Mouse (Mus musculus): ENCODE data around the gene 1700016K19Rik.
"Not testable (repeated sequence)": the region's sequence is repeated elsewhere in the genome, so short reads cannot be mapped to it uniquely, and the experiment has no call there.

The 1700016K19Rik gene

DNA sequence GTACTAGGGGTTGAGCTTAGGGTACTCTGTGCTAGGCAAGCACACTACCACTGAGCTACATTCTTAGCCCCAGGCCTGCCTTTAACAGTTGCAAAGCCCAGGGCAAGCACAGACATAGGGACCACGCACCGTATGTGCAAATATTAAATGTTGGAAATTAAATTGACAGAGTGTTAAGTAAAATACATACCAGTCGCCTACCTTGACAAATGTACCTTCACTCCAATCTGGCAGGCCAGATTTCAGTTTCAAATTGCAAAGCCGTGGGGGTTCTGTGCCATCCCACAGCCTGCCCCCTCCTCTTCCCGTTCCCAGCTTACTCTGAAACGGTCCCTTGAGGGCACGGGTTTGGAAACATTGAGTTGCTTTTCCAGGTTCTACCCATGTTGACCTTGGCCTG lies 13.8 kb upstream of the 1700016K19Rik start:
- DNase-seq (ENCODE audit: low spot score): no peak

DNA sequence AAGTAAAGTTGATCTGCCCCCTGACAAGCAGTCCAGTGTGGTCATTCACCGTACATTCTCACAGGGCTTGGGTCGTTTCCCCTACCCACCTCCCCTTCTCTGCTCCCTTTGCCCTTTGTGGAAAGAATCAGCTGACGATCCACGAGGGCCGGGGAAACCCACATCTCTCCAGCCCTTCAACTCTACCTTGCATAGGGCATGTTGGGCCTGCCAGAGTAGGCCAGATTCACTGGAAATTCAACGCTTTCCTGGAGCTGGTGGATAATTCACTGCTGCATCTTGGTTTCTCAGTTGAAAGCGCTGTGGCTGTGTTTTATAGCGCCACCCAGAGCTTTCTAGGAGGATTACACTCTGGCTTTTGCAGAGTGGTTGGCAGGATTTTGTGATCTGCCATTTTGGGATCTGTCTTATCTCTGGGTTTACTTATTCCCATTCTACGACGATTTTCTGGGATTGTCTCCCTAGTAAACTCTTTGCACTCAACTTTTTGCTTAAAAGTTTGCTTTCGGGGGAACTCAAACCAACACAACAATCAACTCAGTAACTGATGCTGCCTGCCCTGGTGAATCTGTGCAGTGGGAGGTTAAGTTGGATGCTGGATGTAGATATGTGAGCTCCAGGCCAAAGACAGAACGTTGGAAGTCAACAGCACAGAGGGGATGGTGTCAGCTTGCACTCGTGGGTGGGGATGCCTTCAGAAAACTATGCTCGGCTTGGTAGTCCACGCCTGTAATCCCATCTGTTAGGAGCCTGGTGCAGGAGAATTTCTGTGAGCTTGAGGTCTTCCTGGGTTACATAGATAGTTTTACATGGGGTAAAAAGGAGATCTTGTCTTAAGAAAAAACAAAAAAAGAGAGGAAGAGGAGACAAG lies 8.5 kb upstream of the 1700016K19Rik start:
- DNase-seq (ENCODE audit: low spot score): no peak

DNA sequence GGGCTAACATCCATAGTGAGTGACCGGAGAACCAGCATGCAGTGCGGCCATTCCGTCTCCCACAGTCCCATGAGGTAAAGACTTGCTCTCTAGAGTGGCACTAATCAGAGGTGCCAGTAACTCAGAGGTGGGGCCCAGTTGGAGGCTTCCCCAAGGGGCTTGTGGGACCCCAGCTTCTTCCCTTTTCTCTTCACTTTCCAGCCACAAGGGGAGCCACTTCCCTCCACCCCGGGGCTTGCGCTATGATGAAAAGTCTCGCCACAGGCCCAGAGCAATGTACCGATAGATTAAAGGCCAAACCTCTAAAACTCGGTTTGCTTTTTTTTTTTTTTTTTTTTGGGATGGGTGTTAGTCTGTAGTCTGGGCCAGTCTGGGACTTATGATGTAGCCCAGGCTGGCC lies 7.8 kb upstream of the 1700016K19Rik start:
- no peak for DNase-seq (ENCODE audit: low spot score)

DNA sequence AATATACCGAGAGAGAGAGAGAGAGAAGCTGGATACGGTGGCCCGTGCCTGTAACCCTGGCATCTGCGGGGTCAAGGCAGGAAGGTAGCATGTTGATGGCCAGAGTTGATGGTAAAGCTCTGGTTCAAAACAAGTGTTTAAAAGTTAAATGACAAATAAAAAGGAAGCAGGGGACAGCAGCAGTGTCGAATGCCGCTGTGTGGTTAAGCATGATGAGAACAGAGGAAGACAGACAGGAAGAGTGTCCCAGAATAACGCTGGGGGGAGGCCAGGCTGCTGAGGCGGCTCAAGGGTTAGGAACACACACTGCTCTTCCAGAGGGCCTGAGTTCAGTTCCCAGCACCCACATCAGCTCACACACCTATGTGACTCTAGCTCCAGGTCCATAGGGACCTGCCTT lies 7.2 kb upstream of the 1700016K19Rik start:
- DNase-seq (ENCODE audit: low spot score): no peak

DNA sequence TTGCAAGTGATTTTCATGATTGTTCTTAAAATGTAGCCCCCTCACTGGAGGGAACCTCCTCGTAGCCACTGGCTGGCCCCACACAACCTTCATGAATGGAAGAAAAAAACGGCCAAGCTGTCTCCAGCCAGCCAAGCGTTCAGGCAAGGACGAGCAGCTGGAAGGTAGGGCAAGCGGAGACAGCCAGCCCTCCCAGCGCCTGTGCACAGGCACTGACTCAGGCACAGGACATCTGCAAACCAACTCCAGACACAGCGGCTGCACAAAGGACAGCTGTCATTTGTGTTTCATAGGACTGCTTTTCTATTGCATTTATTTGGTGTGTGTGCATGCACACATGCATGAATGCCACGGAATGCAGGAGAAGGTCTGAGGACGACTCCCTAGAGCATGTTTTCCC lies 5.4 kb upstream of the 1700016K19Rik start:
- DNase-seq (ENCODE audit: low spot score): no peak

DNA sequence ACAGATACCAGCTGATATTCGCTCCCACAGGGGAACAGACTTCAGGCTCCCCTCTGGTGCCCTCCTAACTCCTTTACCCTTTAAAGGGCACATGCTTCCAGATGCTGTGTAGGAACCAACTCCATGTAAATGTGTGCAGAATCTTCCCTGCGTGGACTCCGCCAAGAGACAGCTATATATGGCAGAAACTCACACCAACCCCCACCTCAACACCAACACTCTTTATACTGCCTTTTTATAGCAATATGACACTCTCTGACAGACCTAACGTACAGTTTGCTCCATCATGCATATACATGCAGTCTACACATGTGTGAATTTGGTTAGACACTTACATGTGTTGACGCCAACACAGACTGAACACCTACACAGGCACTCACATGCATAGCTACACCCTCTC lies 989 bp downstream of the 1700016K19Rik start:
- DNase-seq (ENCODE audit: low spot score): no peak

DNA sequence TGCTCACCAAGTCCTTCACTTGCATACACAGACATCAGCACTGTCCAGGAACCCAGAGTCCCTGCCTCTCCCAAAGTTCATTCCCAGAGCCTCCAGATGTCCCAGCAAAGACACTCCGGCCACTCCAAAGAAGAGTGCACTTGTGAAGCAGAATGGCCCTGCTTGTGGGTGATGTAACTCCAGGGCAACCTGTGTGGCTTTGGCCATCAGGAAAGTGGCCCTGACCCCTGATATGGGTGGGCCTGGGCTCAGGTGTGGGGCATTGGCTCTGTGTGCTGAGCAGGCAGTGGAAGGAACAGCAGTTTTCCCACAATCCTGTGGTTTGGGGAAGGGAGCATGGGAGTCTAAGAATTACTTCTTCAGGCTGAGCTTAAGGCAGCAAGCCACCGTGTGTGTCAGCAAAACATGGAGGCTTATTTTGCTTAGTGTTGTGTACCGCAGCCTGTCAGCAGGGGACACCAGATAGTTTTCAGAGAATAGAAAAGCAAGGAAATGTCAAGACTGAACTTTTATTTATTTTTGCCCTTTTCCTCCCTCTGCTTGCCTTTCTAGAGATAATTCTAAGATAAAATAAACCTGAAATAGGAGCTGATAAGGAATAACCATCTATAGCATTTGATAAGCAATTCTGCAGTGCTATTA lies 1.6 kb downstream of the 1700016K19Rik start:
- no peak for DNase-seq (ENCODE audit: low spot score)

DNA sequence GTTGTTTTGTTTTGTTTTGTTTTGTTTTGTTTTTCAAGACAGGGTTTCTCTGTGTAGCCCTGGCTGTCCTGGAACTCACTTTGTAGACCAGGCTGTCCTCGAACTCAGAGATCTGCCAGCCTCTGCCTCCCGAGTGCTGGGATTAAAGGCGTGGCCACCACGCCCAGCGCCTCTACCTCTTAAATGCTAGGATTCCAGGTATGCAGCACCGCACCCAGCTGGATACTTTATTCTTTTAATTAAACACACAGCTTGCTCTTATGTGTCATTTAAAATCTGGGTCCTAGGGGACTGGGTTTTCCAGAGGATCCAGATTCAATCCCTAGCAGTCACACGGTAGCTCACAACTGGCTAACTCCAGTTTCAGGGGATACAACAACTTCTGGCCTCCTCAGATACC lies 4.6 kb downstream of the 1700016K19Rik start:
- DNase-seq (ENCODE audit: low spot score): not testable (repeated sequence)

DNA sequence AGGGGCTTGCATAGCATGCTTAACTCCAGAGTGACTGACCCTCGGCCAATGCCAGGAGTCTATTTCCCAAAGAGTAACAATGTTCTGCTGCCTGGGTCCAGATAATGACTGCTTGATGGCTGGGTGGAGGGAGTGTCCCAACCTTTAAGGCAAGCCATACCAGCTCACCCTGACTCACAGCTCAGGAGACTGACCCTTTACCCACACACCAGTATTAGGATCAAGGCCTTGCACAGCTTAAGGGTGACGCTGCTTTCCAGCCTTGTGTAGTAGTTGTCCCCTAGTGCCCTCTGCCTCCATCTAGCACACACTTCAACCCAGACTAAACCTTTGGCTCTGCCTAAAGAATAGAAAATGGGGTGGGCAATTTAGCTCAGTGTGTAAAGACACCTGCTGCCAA lies 8.4 kb downstream of the 1700016K19Rik start:
- no peak for DNase-seq (ENCODE audit: low spot score)

DNA sequence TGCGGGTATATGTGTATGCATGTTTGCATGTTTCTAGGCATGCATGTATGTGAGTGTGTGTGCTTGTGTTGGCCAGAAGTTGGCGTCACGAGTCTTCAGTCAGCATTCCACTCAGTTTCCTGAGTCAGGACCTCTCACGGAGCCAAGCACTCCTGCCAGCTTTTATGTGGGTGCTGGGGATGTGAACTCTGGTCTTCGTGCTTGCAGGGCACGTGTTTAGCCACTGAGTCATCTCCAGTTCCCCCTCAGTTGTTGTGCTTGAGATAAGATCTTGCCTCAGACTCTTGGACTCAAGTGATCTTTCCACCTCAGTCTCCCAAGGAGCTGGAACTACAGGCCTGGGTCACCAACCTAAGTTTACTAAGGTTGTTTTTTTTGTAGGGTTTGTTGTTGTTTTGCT lies 9.4 kb downstream of the 1700016K19Rik start:
- no peak for DNase-seq (ENCODE audit: low spot score)

DNA sequence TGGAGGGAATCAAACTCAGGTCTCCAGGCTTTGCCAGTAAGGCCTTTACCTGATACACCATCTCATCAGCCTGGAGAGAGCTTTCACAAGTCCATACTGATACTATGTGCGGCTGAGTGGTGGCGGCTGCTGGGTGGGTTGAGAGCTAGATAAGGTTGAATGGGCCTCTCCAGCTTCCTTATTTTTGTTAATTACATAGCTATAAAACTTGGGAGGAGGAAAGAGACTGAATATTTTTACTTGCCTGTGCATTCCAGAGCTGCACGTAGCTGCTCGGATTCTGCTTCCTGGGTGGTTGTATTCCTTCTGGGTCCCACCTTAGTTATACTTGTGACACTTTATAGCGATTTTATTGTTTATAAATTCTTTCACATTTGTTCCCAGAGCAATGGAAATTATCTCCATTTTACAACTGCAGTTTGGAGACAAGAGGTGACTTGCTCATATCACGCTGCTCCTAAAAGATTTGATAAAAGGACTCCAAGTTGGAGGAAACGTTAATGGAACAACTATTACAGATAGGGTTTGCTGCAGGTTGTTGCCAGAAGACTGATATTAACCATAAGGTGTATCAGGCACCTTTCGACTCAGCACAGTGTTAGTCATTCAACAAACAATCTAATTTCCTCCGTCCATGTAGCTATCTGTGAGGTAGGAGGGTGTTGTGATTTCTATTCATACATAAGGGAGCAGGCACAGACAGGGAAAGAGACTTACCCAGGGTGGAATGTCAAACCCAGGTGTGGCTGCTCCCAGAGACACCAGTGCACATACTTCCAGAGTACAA lies 11.3 kb downstream of the 1700016K19Rik start:
- no peak for DNase-seq (ENCODE audit: low spot score)

DNA sequence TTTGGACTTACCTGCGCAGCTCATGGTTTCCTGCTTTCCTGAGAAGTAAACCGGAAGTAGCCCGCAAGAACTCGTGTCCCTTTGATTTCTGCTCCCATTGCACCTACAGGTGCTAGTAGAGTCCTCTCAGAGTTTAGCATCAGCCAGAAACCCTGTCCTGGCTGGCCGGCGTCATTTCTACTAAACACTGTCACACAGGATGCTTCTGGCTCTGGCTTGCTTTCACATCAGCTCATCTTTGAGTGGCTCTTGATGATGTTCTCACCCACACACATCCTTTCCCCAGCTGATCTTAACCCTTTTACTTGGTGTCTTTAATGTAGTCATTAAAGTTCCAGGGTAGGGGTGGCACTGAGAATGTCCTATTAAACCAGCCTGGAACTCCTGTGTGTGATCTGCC lies 15.5 kb downstream of the 1700016K19Rik start:
- no peak for DNase-seq (ENCODE audit: low spot score)

DNA sequence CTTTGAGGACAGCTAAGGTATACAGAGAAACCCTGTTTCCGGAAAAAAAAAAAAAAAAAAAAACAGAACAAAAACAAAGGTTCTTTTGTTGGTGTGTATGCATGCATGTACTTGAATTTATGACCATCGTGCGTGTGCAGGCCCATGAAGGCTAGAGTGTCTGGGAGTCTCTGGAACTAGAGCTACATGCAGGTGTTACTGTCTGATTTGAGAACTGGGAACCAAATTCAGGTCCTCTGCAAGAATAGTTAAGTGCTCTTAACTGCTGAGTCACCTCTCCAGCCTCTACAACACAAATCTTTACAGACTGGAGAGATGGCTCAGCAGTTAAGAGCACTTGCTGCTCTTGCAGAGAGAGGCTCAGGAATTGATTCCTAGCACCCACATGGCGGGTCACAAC lies 16.1 kb downstream of the 1700016K19Rik start:
- no peak for DNase-seq (ENCODE audit: low spot score)

DNA sequence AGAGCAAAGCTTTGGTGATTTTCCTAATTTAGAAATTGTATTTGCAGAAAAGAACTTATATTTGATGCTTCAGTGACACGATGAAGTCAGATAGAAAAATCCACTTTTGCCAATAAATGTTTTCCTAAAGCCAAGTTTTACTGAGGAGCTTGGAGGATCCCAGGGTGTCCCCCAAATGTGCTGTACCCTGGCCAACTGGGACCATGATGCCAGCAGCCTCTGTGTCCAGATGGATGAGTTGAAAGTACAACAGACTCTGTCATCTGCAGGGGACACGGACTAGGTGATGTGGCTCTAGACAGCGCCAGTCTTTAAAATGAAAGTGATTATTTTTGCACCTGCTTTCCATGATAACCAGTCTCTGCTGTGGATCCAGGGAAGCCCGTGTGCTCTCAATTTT lies 20.2 kb downstream of the 1700016K19Rik start:
- DNase-seq (ENCODE audit: low spot score): no peak

DNA sequence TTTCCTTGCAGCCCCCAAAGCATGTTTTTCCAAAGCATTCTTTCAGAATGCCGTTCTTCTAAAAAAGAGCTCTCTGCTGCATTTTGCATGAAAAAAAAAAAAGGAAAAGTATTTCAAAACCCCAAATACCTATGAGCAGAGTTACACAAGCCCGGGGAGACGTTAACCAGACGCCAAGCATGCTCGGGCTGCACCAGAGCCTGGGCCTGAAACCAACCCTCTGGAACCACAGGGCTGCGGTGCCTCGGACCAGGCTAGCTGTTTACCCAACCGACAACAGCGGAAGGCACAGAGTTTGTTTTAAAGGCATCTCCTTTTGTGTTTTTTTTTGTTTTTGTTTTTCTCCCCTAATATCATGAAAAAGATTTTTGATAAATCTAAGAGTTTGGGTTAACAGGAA lies 21.2 kb downstream of the 1700016K19Rik start:
- DNase-seq (ENCODE audit: low spot score): no peak

DNA sequence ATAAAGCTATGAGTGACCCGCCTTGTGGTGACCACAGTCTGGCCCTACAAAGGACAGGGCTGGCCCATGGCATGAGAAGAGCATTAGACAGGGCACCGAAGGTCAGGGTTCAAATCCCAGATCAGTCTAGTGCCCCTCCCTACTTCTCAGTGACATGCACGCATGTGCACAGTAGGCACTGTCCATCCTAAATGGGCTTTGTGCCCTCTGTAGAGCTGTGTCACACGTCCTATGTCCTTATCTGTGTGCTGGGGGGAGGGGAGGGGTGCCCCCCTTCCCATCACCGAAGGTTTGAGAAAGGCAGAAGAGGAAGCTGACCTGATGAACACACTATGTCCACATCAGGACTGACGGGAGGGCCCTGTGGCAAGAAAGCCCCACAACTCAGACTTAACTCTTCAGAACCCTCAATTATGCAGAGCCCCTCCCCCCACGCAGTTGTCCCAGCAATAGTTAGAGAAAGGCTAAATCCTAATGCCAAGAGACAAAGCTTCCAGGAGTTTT lies 25.4 kb downstream of the 1700016K19Rik start:
- DNase-seq (ENCODE audit: low spot score): no peak

DNA sequence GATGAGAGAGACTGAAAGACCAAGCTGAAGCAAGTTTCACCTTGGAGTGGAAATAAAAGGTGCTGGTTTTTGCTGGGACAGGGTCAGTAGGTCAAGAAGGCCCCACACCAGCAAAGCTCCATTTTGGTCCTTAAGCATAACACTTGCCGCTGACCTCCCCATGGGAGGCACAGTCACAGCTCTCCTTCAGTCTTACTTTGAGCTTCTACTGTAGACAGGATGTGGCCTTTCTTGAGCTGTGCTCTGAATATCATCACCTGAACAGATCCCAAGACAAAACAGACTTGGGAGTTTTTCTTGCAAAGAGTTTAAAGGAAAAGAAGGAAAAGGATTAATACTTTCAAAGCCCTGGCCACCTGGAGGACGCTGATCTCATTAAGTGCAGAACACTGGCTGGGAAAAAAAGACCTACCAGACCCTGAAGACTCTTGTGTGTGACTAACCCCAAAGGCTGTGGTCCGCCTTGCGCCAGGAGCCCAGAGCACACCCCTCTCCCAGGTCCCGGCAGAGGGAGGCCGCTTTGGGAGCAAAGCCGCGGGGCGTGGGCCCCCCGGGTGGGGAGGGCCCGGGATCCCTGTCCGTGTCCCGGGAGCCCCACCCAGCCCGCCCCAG lies 26.9 kb downstream of the 1700016K19Rik start:
- DNase-seq (ENCODE audit: low spot score): no peak

DNA sequence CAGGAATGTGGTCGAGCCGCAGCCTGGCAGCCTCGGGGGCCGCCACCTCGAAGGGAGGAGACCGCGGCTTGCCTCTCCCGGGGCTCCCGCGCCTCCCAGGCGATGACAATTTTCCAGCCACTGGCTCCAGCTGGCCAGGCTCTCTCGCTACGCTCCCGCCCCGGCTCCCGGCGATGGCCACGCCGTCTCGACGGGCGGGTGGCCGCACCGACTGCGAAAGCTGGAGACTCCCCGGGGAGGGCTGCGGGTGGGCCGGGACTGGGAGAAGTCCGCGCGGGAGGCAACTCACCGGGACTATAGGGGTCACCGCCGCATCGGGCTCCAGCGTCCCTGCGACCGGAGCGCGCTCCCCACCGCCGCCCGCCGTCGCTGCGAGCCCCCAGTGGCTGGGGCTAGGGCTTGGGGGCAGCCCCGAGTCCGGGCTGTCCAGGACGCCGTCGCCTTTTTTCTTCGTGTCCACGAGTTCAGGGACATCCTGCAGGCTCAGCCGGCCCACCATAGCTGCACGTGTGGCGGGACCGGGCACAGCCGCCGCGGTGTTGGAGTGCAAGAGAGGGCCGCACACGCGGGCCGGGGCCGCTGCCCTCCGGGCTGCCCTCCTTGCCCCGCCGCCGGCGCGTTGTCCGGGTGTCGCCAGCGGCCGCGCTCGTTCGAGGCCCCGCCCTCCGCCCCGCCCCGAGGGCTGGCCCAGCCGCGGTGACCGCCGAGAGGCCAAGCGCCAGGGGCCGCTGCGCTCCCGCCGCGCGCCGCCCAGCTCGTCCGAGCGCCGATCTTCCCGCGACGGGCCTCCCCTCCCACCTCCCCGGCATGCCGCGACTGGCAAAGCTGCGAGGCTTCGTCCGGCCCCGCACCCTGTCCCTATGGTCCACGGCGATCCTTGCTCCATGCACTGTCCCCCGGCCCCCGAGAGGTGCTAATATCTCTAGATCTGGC lies 27.7 kb downstream of the 1700016K19Rik start, which contains the start of gene Rflnb:
Gene Rflnb, minus strand, starts transcription at position 644 of the 933 bp plus-strand sequence.
- peak; percentile 90 for DNase-seq (ENCODE audit: low spot score)

DNA sequence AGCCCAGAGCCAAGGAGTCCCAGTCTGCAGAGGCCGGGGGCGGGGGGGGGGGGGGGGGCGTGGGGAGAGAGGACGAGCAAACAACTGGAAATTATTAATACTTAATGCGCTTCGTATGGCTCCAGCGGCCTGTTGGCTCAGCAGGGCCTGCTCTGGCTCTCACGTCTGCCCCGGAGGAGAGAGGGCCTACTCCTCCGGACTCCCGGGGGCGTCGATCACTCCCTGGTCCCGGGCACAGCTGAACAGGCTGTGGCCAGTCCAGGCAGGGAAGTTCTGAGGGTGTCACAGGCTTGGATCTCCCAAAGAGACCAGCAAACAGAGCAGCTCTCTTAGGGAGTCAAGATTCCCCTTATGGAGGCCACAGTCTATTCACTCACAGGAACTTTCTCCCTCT lies 28.4 kb downstream of the 1700016K19Rik start:
- DNase-seq (ENCODE audit: low spot score): peak; percentile 43

DNA sequence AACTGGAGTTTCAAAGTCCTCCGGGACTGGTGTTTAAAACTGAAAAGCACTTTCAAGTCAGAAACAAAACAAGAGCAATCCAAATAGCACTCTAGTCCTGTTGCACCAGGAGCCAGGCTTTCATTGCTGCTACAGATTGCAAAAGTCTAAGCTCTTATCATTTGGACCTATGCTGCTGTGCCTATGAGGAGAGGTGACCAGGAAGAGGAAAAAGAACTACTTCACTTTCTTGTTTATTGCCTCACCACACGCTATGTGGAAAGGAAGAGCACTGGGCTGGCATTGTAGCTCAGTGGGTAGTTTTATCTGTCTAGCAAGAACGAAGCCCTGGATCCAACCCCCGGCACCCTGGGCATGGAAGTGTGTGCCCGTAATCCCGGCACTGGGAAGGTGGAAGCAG lies 33.6 kb downstream of the 1700016K19Rik start:
- DNase-seq (ENCODE audit: low spot score): no peak

DNA sequence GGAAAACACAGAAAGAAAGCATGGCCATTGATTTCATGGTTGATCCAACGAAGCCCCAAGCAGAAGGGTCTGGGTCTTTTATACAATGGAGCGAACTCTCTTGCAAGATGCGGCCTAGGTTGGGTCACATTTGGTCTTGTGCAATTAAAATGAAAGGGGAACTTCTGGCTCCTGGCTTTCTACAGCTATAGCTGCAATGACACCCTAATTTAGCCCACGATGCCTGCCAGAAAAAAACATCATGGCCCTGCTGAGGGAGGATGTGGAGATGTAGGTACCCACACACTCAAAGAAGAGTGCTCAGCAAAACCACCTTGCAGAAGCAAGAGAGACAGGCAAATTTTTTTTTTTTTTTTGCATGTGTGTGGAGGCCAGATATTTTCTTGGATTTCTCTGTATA lies 34.1 kb downstream of the 1700016K19Rik start:
- no peak for DNase-seq (ENCODE audit: low spot score)
